Comparison of ENCODE assay signal across 1 mouse cellular context in the genomic region with DNA sequence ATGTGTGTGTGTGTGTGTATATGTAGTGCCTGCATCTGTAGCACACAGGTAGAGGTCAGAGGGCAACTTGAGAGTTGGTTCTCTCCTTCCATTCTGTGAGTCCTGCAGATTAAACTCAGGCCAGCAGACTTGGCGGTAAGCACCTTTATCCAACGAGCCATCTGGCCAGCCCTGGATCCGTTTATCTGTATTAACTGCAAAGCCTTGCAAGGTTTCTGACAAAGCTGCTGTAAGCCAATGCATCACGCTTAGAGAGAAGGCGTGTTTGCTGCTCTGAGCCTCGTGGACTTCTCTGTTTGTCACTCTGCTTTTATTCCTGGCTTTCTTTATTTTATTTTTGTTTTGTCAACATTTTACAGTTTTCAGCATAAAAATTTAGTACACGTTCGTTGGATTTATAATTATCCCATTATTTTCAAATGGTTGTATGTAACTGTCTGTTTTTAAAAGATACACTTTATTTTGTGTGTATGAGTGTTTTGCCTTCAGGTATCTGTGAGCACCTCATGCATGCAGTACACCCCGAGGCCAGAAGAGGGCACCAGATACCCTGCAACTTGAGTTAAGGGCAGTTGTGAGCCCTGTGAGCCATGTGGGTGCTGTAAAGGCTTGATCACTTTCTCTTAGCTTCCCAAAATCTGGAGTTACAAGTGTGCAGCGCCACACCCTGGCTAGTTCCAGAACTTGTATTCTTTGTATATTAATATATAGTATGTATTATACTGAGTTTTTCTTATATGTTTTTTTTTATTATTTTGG.
A peak's percentile ranks its signal among the peaks of the same experiment; 100 is the strongest.
TF ChIP-seq lines count a peak whose summit lies in the region.

No protein-coding gene starts in this region.

TF ChIP-seq in MEL, 35 proteins besides CTCF, POLR2A, EP300 and RAD21 (continued from another document):
- no peak for TF ChIP-seq ZKSCAN1 (IDR thresholded peaks at IDR 0.05; ENCODE audit: low read depth, low read length)
- peak; percentile 27; the same call in 1 of the 2 replicates for TF ChIP-seq TAL1 (IDR thresholded peaks at IDR 0.05; ENCODE audit: low read length)
- no peak for TF ChIP-seq JUND (IDR thresholded peaks at IDR 0.05; ENCODE audit: low read depth, low read length)
- TF ChIP-seq POLR2AphosphoS2 (IDR thresholded peaks at IDR 0.05; ENCODE audit: low read length) = no peak
TF ChIP-seq in MEL: peak in this region for 9.
